Mouse (Mus musculus): ENCODE measurements around the gene AL607142.1. TPM values are rescaled to one million over a fixed set of nuclear protein-coding genes. Genes with fewer than 3 reads are reported as not detected.

AL607142.1 gene
- polyA plus RNA-seq, 1 experiment = not detected

DNA sequence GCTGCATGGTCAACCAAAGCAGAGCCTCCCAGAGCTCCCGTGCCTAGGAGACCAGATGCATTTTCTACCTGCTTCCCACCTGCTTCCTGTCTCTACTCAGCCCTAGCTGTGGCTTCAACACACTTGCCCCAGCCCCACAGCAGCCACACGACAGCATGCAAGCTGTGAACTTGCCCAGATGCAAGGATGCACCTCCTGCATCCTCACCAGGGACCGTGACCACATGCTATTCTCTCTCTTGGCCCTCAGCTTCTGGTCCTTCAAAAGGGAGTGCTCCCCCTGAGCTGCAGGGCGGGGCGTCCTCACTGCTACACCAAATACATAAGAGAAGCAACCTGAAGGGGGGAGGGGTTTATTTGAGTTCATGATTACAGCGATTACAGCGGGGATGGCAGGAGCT is 27.8 kb upstream of the AL607142.1 start:
- H3K27ac ChIP-seq (ENCODE audit: insufficient read depth, low read depth, low read length) = no peak overlapping the region
- H3K4me3 ChIP-seq (ENCODE audit: insufficient read depth, low read length) = no peak overlapping the region
- TF ChIP-seq CTCF (IDR thresholded peaks at IDR 0.05; ENCODE audit: low read depth, low read length) = no peak
- no peak for TF ChIP-seq POLR2A (IDR thresholded peaks at IDR 0.05; ENCODE audit: borderline replicate concordance, low read depth, low read length)
- H3K4me1 ChIP-seq (ENCODE audit: control insufficient read depth, insufficient read depth, low read length) = peaks cover 46% of the 10 kb centered on the region

DNA sequence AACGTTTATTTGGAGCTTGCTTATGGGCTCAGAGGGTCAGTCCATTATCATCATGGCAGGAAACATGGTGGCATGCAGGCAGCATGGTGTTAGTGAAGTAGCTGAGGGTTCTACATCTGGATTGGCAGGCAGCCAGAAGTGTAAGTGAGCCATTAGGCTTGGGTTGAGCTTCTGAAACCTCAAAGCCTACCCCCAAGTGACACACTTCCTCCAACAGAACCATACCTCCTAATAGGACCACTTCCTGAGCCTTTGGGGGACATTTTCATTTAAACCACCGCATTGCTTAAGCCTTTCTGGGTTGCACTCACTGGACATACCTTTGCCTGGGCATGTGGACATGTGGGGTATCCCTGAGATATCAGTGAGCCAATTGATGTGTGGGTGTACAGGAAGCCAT is 23.3 kb upstream of the AL607142.1 start:
- no peak overlapping the region for H3K27ac ChIP-seq (ENCODE audit: insufficient read depth, low read depth, low read length)

DNA sequence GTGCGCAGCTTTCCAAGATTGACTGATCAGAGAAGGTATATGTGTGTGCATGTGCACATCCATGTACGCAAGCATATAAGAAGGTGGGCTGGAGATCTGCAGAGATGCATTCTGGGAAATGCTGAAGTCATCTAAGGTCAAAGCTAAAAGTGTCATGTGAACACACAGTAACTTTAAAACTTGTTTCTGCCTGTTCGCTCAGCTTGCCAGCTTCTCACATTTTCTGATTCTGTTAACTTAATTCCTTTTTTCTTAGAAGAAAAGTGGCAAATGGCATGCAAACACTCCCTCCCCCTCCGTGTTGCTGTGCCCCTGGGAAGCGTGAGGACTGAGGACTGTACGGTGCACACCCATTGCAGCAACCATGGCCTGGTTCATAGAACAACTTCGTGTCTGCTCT is 22.3 kb upstream of the AL607142.1 start:
- no peak for TF ChIP-seq POLR2A (IDR thresholded peaks at IDR 0.05; ENCODE audit: borderline replicate concordance, low read depth, low read length)
- TF ChIP-seq CTCF (IDR thresholded peaks at IDR 0.05; ENCODE audit: low read depth, low read length) = no peak
- H3K27ac ChIP-seq (ENCODE audit: insufficient read depth, low read depth, low read length) = no peak overlapping the region
- H3K4me3 ChIP-seq (ENCODE audit: insufficient read depth, low read length) = no peak overlapping the region
- H3K4me1 ChIP-seq (ENCODE audit: control insufficient read depth, insufficient read depth, low read length) = peaks cover 43% of the 10 kb centered on the region

More for the DNA sequence above, 23.3 kb upstream of the AL607142.1 start:
- Histone ChIP-seq H3K4me3 (ENCODE audit: insufficient read depth, low read length) (no peak overlapping the region), H3K4me1 (ENCODE audit: control insufficient read depth, insufficient read depth, low read length) (peaks cover 43% of the 10 kb centered on the region)
- TF ChIP-seq CTCF (IDR thresholded peaks at IDR 0.05; ENCODE audit: low read depth, low read length) (no peak), POLR2A (IDR thresholded peaks at IDR 0.05; ENCODE audit: borderline replicate concordance, low read depth, low read length) (no peak)

DNA sequence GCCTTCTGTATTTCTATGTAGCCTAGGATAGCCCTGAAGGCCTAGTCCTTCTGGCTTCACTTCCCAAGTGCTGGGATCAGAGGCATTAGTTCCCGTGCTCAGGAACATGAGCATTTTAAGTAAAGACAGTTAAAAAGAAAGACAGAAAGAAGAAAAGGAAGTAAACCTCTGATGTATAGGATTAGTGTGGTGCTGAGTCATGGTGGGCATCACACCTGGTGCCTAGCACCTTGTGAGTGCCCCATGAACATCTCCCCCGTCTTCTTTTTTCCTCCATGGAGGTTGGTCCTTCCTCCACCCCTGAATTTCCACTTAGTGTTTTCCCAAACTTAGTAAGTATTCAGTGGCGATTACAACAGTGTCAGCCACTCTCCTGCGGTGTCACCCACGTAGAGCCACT is 20.2 kb upstream of the AL607142.1 start:
- Histone ChIP-seq H3K27ac (ENCODE audit: insufficient read depth, low read depth, low read length) (no peak overlapping the region), H3K4me3 (ENCODE audit: insufficient read depth, low read length) (no peak overlapping the region), H3K4me1 (ENCODE audit: control insufficient read depth, insufficient read depth, low read length) (peaks cover 37% of the 10 kb centered on the region)
- TF ChIP-seq CTCF (IDR thresholded peaks at IDR 0.05; ENCODE audit: low read depth, low read length) = no peak
- TF ChIP-seq POLR2A (IDR thresholded peaks at IDR 0.05; ENCODE audit: borderline replicate concordance, low read depth, low read length) = no peak

DNA sequence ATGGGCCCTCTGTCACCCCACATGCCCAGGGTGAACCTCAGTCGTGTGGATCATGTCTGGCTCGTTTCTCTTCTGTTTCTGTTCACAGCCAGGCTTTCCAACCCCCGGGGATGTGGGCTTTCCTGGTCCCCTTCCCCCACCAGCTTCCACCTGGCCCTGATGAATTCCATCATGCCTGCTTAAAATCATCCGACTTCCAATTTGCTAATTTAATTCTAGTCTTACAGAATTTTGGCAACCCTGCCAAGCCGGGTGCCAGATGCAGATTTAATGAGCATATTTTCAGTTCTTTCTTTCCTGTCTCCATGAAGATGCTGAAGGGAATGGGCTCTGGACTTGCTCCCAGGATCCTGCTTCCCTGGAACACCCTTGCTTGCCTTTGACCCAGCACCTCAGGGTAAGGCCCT is 19.7 kb upstream of the AL607142.1 start:
- H3K4me3 ChIP-seq (ENCODE audit: insufficient read depth, low read length) = no peak overlapping the region
- TF ChIP-seq POLR2A (IDR thresholded peaks at IDR 0.05; ENCODE audit: borderline replicate concordance, low read depth, low read length) (no peak), CTCF (IDR thresholded peaks at IDR 0.05; ENCODE audit: low read depth, low read length) (no peak)
- H3K27ac ChIP-seq (ENCODE audit: insufficient read depth, low read depth, low read length) = no peak overlapping the region
- H3K4me1 ChIP-seq (ENCODE audit: control insufficient read depth, insufficient read depth, low read length) = peaks cover 32% of the 10 kb centered on the region

DNA sequence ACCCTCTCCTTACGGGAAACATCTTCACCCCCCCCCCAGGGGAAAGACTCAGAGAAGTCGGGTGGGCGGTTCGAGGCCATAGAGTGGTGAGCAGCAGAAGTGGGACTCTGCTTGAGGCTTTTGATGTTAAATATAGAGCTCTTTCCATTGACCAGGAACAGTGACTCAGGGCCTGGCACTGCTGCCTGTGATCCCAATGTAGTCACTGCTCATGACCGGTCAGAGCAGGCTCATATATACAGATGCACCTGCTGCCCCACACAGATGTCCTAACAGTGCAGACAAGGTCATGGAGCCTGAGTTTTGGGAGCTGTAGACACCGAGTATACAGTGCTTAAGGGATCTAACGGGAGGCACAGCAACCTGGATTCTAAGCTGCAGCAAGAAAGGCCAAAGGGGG is 18.9 kb upstream of the AL607142.1 start:
- H3K4me3 ChIP-seq (ENCODE audit: insufficient read depth, low read length) = no peak overlapping the region
- no peak overlapping the region for H3K27ac ChIP-seq (ENCODE audit: insufficient read depth, low read depth, low read length)
- TF ChIP-seq CTCF (IDR thresholded peaks at IDR 0.05; ENCODE audit: low read depth, low read length) (no peak), POLR2A (IDR thresholded peaks at IDR 0.05; ENCODE audit: borderline replicate concordance, low read depth, low read length) (no peak)
- peaks cover 27% of the 10 kb centered on the region for H3K4me1 ChIP-seq (ENCODE audit: control insufficient read depth, insufficient read depth, low read length)

DNA sequence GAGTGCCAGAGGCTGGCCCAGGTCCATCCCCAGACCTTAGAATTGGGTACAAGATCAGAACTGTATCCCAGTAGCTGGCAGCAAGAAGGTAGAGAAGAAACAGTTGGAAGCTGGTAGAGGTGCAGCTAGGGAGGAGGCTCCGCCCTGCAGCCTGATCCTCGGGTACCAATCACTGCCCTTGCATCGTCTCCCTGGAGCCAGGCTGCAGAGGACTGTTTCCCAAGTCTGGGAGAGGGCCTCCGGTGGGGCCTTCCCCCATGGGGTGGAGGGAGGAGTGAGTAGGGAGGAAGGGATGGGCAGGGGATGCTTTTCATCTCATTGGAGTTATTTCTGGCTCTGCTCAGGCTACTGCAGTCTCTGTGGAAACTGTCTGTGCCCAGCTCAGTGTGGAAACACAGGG is 17.7 kb upstream of the AL607142.1 start:
- TF ChIP-seq POLR2A (IDR thresholded peaks at IDR 0.05; ENCODE audit: borderline replicate concordance, low read depth, low read length) (no peak), CTCF (IDR thresholded peaks at IDR 0.05; ENCODE audit: low read depth, low read length) (no peak)
- Histone ChIP-seq H3K4me3 (ENCODE audit: insufficient read depth, low read length) (no peak overlapping the region), H3K4me1 (ENCODE audit: control insufficient read depth, insufficient read depth, low read length) (peaks cover 28% of the 10 kb centered on the region), H3K27ac (ENCODE audit: insufficient read depth, low read depth, low read length) (no peak overlapping the region)

DNA sequence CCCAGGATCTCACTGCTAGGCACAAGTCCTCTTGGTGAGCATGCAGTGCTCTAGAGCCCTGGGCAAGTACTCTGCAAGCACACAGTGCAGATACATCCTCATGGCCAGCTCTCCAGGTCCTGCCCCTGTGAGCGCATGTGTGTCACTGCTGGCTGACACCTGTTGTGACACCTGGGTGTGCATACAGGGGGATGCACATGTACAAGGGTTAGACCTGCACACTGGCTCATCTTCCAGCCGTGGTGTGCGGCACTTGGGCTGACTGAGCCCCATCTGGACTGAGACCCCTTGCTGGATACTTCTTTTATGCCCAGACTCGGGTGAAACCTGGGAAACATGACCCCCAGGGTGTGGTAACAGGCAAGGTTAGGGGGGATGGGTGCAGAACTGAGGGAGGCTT is 16.5 kb upstream of the AL607142.1 start:
- H3K27ac ChIP-seq (ENCODE audit: insufficient read depth, low read depth, low read length) = no peak overlapping the region
- H3K4me3 ChIP-seq (ENCODE audit: insufficient read depth, low read length) = no peak overlapping the region
- no peak for TF ChIP-seq CTCF (IDR thresholded peaks at IDR 0.05; ENCODE audit: low read depth, low read length)
- no peak for TF ChIP-seq POLR2A (IDR thresholded peaks at IDR 0.05; ENCODE audit: borderline replicate concordance, low read depth, low read length)
- peaks cover 38% of the 10 kb centered on the region for H3K4me1 ChIP-seq (ENCODE audit: control insufficient read depth, insufficient read depth, low read length)

DNA sequence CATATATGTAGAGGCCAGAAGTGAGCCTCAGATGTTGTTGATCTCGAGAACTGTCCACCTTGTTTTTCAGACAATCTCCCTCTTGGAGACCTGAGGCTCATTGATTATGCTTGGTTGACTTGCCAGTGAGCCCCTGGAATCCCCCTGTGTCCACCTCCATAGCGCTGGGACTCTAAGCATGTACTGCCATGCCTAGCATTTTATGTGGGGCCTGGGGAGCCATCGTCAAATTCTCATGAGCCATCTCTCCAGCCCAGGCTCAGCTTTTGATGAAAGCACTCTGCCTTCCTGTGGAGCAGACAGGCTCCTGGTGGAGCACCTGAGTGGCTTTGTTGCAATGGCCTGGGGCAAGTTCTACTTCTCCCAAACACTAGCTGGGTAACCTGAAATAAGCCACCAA is 14.9 kb upstream of the AL607142.1 start:
- TF ChIP-seq CTCF (IDR thresholded peaks at IDR 0.05; ENCODE audit: low read depth, low read length) (no peak), POLR2A (IDR thresholded peaks at IDR 0.05; ENCODE audit: borderline replicate concordance, low read depth, low read length) (no peak)
- Histone ChIP-seq H3K4me3 (ENCODE audit: insufficient read depth, low read length) (no peak overlapping the region), H3K4me1 (ENCODE audit: control insufficient read depth, insufficient read depth, low read length) (peaks cover 49% of the 10 kb centered on the region), H3K27ac (ENCODE audit: insufficient read depth, low read depth, low read length) (no peak overlapping the region)

DNA sequence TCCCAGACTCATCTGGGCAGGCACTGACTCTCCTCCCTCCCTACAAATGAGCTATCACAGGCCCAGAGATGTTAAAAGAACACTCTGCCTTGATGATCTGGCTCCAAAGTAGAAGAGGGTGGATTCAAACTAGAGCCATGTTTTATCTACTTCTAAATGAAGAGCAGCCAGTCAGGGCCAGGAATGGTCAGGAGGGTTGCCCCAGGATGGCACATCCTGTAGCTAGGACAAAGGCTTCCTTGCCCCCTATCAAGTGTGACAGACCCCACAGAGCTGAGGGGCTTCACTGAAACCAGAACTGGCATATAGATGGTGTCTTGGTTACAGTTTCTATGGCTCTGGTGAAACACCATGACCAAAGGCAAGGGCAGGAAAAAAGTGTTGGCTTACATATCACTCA is 12.3 kb upstream of the AL607142.1 start:
- Histone ChIP-seq H3K27ac (ENCODE audit: insufficient read depth, low read depth, low read length) (peak overlapping the region; percentile 89), H3K4me1 (ENCODE audit: control insufficient read depth, insufficient read depth, low read length) (peaks cover 43% of the 10 kb centered on the region), H3K4me3 (ENCODE audit: insufficient read depth, low read length) (no peak overlapping the region)
- no peak for TF ChIP-seq POLR2A (IDR thresholded peaks at IDR 0.05; ENCODE audit: borderline replicate concordance, low read depth, low read length)
- TF ChIP-seq CTCF (IDR thresholded peaks at IDR 0.05; ENCODE audit: low read depth, low read length) = no peak

Data from bone marrow macrophage, adult 2 months (primary cell).